ENCODE assay signal across 1 mouse cellular context in genomic region chr7:45590874-45591273, GRCm38 (mm10).
TF ChIP-seq lines count a peak whose summit lies in the region.

No protein-coding gene starts in this region.

TF ChIP-seq in MEL, 35 proteins besides CTCF, POLR2A, EP300 and RAD21:
- TF ChIP-seq UBTF (IDR thresholded peaks at IDR 0.05; ENCODE audit: borderline replicate concordance, insufficient read depth, low read depth, low read length) = no peak
- TF ChIP-seq SMC3 (IDR thresholded peaks at IDR 0.05; ENCODE audit: low read depth, low read length) = peak; percentile 51
- TF ChIP-seq GABPA (IDR thresholded peaks at IDR 0.05; ENCODE audit: low read depth, low read length) = no peak
- no peak for TF ChIP-seq ZNF384 (IDR thresholded peaks at IDR 0.05; ENCODE audit: low read depth, low read length)
- no peak for TF ChIP-seq MXI1 (IDR thresholded peaks at IDR 0.05; ENCODE audit: low read depth, low read length)
- no peak for TF ChIP-seq POLR2AphosphoS2 (IDR thresholded peaks at IDR 0.05; ENCODE audit: low read length)
